Mouse (Mus musculus) stomach, embryonic 15.5 days (tissue): ENCODE measurements around the gene Acot8. TPM values are rescaled to one million over a fixed set of nuclear protein-coding genes. Genes with fewer than 3 reads are reported as not detected.

ENCODE experiments used
- ATAC-seq: fragments of 200-750 bp; cut with Nextera tagmentation; 2 replicates; pipeline ENCODE4 v1.8.0; 2017; ENCODE audit warnings: low read depth, moderate number of reproducible peaks, moderate TSS enrichment; ENCODE audit not compliant: insufficient read depth, low FRiP score
- H3K27ac ChIP-seq: fragments of 300-500 bp; sonication (generic); 2 replicates; pipeline ENCODE4 v1.5.1; 2015; ENCODE audit warnings: mild to moderate bottlenecking, inconsistent platforms
- H3K27me3 ChIP-seq: fragments of 300-500 bp; sonication (generic); replicated peaks from 2 replicates; pipeline ENCODE4 v1.6.1; 2015; ENCODE audit warnings: inconsistent platforms
- H3K36me3 ChIP-seq: fragments of 300-500 bp; sonication (generic); 2 replicates; pipeline ENCODE4 v1.6.1; 2015; ENCODE audit warnings: inconsistent platforms
- H3K4me1 ChIP-seq: fragments of 300-500 bp; sonication (generic); 2 replicates; pipeline ENCODE4 v1.6.1; 2015; ENCODE audit warnings: inconsistent platforms
- H3K4me2 ChIP-seq: fragments of 300-500 bp; sonication (generic); 2 replicates; pipeline ENCODE4 v1.6.1; 2015; ENCODE audit warnings: mild to moderate bottlenecking, inconsistent platforms
- H3K4me3 ChIP-seq: fragments of 300-500 bp; sonication (generic); replicated peaks from 2 replicates; pipeline ENCODE4 v1.5.1; 2015; ENCODE audit warnings: inconsistent platforms
- H3K9ac ChIP-seq: fragments of 300-500 bp; sonication (generic); 2 replicates; pipeline ENCODE4 v1.6.1; 2015; ENCODE audit warnings: inconsistent platforms
- H3K9me3 ChIP-seq: fragments of 300-500 bp; sonication (generic); 2 replicates; pipeline ENCODE4 v1.6.1; 2016; ENCODE audit warnings: inconsistent platforms
- WGBS: fragments of 180-500 bp; shearing (Covaris S2); methylation state at CpG from one replicate; pipeline ENCODE4 v1.1.7; 2015; 5-methylcytosine and 5-hydroxymethylcytosine counted together
- polyA plus RNA-seq: library from polyadenylated mRNA; unstranded; fragments of >200 nt; fragmentation: Nextera tagmentation; extraction: Ambion mirVana; gene quantifications from 2 replicates; pipeline ENCODE4 v1.2.1, GENCODE M21; 2015

Acot8 gene
- polyA plus RNA-seq, 1 experiment from 2014 or later: 21.9 TPM

- Histone ChIP-seq H3K4me1 (peaks cover 4% of the 10 kb centered on the region), H3K4me2 (no peak overlapping the region), H3K27me3 (no peaks in the 10 kb centered on the region), H3K9me3 (no peaks in the 10 kb centered on the region), H3K36me3 (peaks cover 16% of the 10 kb centered on the region), H3K27ac (no peak overlapping the region), H3K9ac (no peak overlapping the region), H3K4me3 (no peak overlapping the region)
- no peak for ATAC-seq
- 86% methylated on average over 16 of the region's 16 CpGs for whole genome bisulfite sequencing
Measured at GRCm38 (mm10) chr2:164827146-164827850, 22.6 kb upstream of the Acot8 start.

- no peak overlapping the region for H3K9ac ChIP-seq
- no peak for ATAC-seq
Measured at GRCm38 (mm10) chr2:164825521-164825920, 20.8 kb upstream of the Acot8 start.

GRCm38 (mm10) chr2:164823969-164824368 is 19.3 kb upstream of the Acot8 start:
- Histone ChIP-seq H3K4me1 (peaks cover 4% of the 10 kb centered on the region; the same call in 1 of the 2 replicates), H3K36me3 (peaks cover 22% of the 10 kb centered on the region), H3K4me3 (no peak overlapping the region; the same call in 1 of the 2 replicates), H3K27me3 (no peaks in the 10 kb centered on the region), H3K27ac (no peak overlapping the region), H3K4me2 (peak overlapping the region; percentile 58; the same call in 1 of the 2 replicates), H3K9ac (no peak overlapping the region), H3K9me3 (no peaks in the 10 kb centered on the region)
- 90% methylated on average over 4 of the region's 4 CpGs for WGBS
- ATAC-seq: no peak

More at GRCm38 (mm10) chr2:164825521-164825920, 20.8 kb upstream of the Acot8 start:
- Histone ChIP-seq H3K36me3 (peaks cover 16% of the 10 kb centered on the region), H3K27me3 (no peaks in the 10 kb centered on the region), H3K9me3 (no peaks in the 10 kb centered on the region), H3K4me2 (no peak overlapping the region), H3K27ac (no peak overlapping the region), H3K4me3 (no peak overlapping the region), H3K4me1 (peaks cover 4% of the 10 kb centered on the region; the same call in 1 of the 2 replicates)
- 92% methylated on average over 17 of the region's 17 CpGs for WGBS

GRCm38 (mm10) chr2:164823181-164823585 is 18.5 kb upstream of the Acot8 start:
- H3K4me2 ChIP-seq: peak overlapping the region; percentile 58
- H3K9ac ChIP-seq: peak overlapping the region; percentile 40; the same call in 1 of the 2 replicates
- WGBS: under 1% methylated on average over 10 of the region's 10 CpGs
- ATAC-seq: peak; percentile 45; the same call in 1 of the 2 replicates
- peak overlapping the region; percentile 75 for H3K27ac ChIP-seq
- no peaks in the 10 kb centered on the region for H3K27me3 ChIP-seq
- H3K36me3 ChIP-seq: peaks cover 22% of the 10 kb centered on the region
- H3K4me1 ChIP-seq: peaks cover 4% of the 10 kb centered on the region; the same call in 1 of the 2 replicates
- peak overlapping the region; percentile 66 for H3K4me3 ChIP-seq
- no peaks in the 10 kb centered on the region for H3K9me3 ChIP-seq

GRCm38 (mm10) chr2:164822636-164823165 is 18.0 kb upstream of the Acot8 start, which contains the start of gene Zswim1:
Gene Zswim1, plus strand, starts transcription at chr2:164822686.
- 1% methylated on average over 32 of the region's 32 CpGs for WGBS
- peaks cover 22% of the 10 kb centered on the region for H3K36me3 ChIP-seq
- H3K4me3 ChIP-seq: peak within 1 kb of the TSS; percentile 66
- peaks cover 6% of the 10 kb centered on the region; the same call in 1 of the 2 replicates for H3K4me1 ChIP-seq
- peak within 1 kb of the TSS; percentile 40; the same call in 1 of the 2 replicates for H3K9ac ChIP-seq
- ATAC-seq: peak; percentile 99
- no peaks in the 10 kb centered on the region for H3K9me3 ChIP-seq
- peak within 1 kb of the TSS; percentile 58 for H3K4me2 ChIP-seq
- H3K27ac ChIP-seq: peak within 1 kb of the TSS; percentile 75
- H3K27me3 ChIP-seq: no peaks in the 10 kb centered on the region

GRCm38 (mm10) chr2:164821060-164821459 is 16.4 kb upstream of the Acot8 start:
- ATAC-seq: no peak
- Histone ChIP-seq H3K27ac (no peak overlapping the region), H3K9me3 (no peaks in the 10 kb centered on the region), H3K4me2 (no peak overlapping the region), H3K36me3 (peaks cover 17% of the 10 kb centered on the region; the same call in 1 of the 2 replicates), H3K4me1 (peaks cover 16% of the 10 kb centered on the region; the same call in 1 of the 2 replicates), H3K27me3 (no peaks in the 10 kb centered on the region), H3K4me3 (no peak overlapping the region), H3K9ac (no peak overlapping the region)
- 88% methylated on average over 6 of the region's 6 CpGs for WGBS

- H3K4me2 ChIP-seq: no peak overlapping the region
- H3K9me3 ChIP-seq: no peaks in the 10 kb centered on the region
- no peak overlapping the region for H3K4me3 ChIP-seq
- ATAC-seq: no peak
- H3K4me1 ChIP-seq: peaks cover 12% of the 10 kb centered on the region; the same call in 1 of the 2 replicates
- no peak overlapping the region for H3K9ac ChIP-seq
- peak overlapping the region; percentile 14; the same call in 1 of the 2 replicates for H3K27ac ChIP-seq
- H3K27me3 ChIP-seq: no peaks in the 10 kb centered on the region
- WGBS: 45% methylated on average over 5 of the region's 5 CpGs
- H3K36me3 ChIP-seq: peaks cover 6% of the 10 kb centered on the region; the same call in 1 of the 2 replicates
Measured at GRCm38 (mm10) chr2:164817703-164818102, 13.0 kb upstream of the Acot8 start.

- no peak overlapping the region for H3K27ac ChIP-seq
- no peak overlapping the region for H3K4me3 ChIP-seq
- ATAC-seq: no peak
- no peaks in the 10 kb centered on the region for H3K27me3 ChIP-seq
- no peaks in the 10 kb centered on the region for H3K9me3 ChIP-seq
- peaks cover 6% of the 10 kb centered on the region; the same call in 1 of the 2 replicates for H3K36me3 ChIP-seq
- H3K9ac ChIP-seq: no peak overlapping the region
- WGBS: 65% methylated on average over 6 of the region's 6 CpGs
- H3K4me1 ChIP-seq: peaks cover 12% of the 10 kb centered on the region; the same call in 1 of the 2 replicates
- H3K4me2 ChIP-seq: no peak overlapping the region
Measured at GRCm38 (mm10) chr2:164817206-164817605, 12.5 kb upstream of the Acot8 start.

- no peak for ATAC-seq
- no peaks in the 10 kb centered on the region for H3K9me3 ChIP-seq
- peaks cover 6% of the 10 kb centered on the region; the same call in 1 of the 2 replicates for H3K36me3 ChIP-seq
- no peak overlapping the region for H3K27ac ChIP-seq
- H3K27me3 ChIP-seq: no peaks in the 10 kb centered on the region
- H3K4me2 ChIP-seq: no peak overlapping the region
- H3K4me3 ChIP-seq: no peak overlapping the region
- H3K9ac ChIP-seq: no peak overlapping the region
- H3K4me1 ChIP-seq: peaks cover 12% of the 10 kb centered on the region; the same call in 1 of the 2 replicates
- WGBS: 88% methylated on average over 8 of the region's 8 CpGs
Measured at GRCm38 (mm10) chr2:164815821-164816220, 11.1 kb upstream of the Acot8 start.

- 86% methylated on average over 5 of the region's 5 CpGs for WGBS
- Histone ChIP-seq H3K27me3 (no peaks in the 10 kb centered on the region), H3K27ac (no peak overlapping the region), H3K9me3 (no peaks in the 10 kb centered on the region), H3K4me3 (no peak overlapping the region), H3K36me3 (peaks cover 6% of the 10 kb centered on the region; the same call in 1 of the 2 replicates), H3K9ac (no peak overlapping the region), H3K4me2 (no peak overlapping the region), H3K4me1 (peaks cover 12% of the 10 kb centered on the region; the same call in 1 of the 2 replicates)
- no peak for ATAC-seq
Measured at GRCm38 (mm10) chr2:164815348-164815747, 10.7 kb upstream of the Acot8 start.

- no peaks in the 10 kb centered on the region for H3K27me3 ChIP-seq
- no peak overlapping the region for H3K9ac ChIP-seq
- no peak overlapping the region for H3K4me2 ChIP-seq
- H3K9me3 ChIP-seq: no peaks in the 10 kb centered on the region
- H3K4me3 ChIP-seq: no peak overlapping the region
- H3K27ac ChIP-seq: no peak overlapping the region
- H3K36me3 ChIP-seq: 0 out of 2 replicates have a peak, but pooled peaks cover under 1% of the 10 kb centered on the region
- 59% methylated on average over 2 of the region's 2 CpGs for WGBS
- no peak for ATAC-seq
- H3K4me1 ChIP-seq: peaks cover 12% of the 10 kb centered on the region; the same call in 1 of the 2 replicates
Measured at GRCm38 (mm10) chr2:164813557-164813956, 8.9 kb upstream of the Acot8 start.

GRCm38 (mm10) chr2:164806614-164807013 is 1.9 kb upstream of the Acot8 start:
- H3K4me3 ChIP-seq: no peak overlapping the region
- 62% methylated on average over 7 of the region's 7 CpGs for WGBS
- 0 out of 2 replicates have a peak overlapping the region, but pooled peaks have one; percentile 8 for H3K4me2 ChIP-seq
- H3K27ac ChIP-seq: 0 out of 2 replicates have a peak overlapping the region, but pooled peaks have one; percentile 10
- H3K36me3 ChIP-seq: peaks cover 10% of the 10 kb centered on the region; the same call in 1 of the 2 replicates
- H3K9ac ChIP-seq: no peak overlapping the region
- H3K27me3 ChIP-seq: no peaks in the 10 kb centered on the region
- no peak for ATAC-seq
- H3K4me1 ChIP-seq: peaks cover 11% of the 10 kb centered on the region
- no peaks in the 10 kb centered on the region for H3K9me3 ChIP-seq
